Mouse (Mus musculus): ENCODE data around the gene P2ry2. TPM values are rescaled to one million over a fixed set of nuclear protein-coding genes. Genes with fewer than 3 reads are reported as not detected.

P2ry2 gene
- polyA plus RNA-seq, 1 experiment, result 0.82 TPM

DNA sequence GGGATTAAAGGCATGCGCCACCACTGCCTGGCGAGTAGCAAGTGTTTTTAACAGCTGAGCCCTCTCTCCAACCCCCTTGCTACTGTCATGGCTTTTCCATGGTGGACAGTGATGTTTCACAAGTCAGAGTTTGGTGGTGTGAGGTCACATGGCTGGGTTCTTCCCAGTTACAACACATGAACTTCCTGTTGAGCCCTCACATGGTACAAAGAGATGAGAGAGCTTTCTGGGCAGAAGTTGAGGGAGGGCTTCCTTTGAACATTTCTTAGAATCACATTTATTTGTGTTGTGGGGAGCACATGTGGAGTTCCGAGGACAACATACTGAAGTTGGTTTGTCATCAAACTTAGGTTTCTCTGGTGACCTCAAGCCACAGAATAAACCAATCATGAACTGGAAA, 20.7 kb downstream of the P2ry2 start:
- TF ChIP-seq CTCF (IDR thresholded peaks at IDR 0.05; ENCODE audit: control insufficient read depth, insufficient read depth, low read length), result no peak
- peak overlapping the region; percentile 41; the same call in 1 of the 2 replicates for H3K27ac ChIP-seq (ENCODE audit: control insufficient read depth, insufficient read depth, low read depth, low read length, poor library complexity)
- H3K4me1 ChIP-seq (ENCODE audit: control insufficient read depth, insufficient read depth, low read length), result peaks cover 5% of the 10 kb centered on the region
- no peak overlapping the region for H3K4me3 ChIP-seq (replicated peaks; ENCODE audit: control insufficient read depth, low read depth, low read length)
- WGBS, result 45% methylated on average over 3 of the region's 3 CpGs

DNA sequence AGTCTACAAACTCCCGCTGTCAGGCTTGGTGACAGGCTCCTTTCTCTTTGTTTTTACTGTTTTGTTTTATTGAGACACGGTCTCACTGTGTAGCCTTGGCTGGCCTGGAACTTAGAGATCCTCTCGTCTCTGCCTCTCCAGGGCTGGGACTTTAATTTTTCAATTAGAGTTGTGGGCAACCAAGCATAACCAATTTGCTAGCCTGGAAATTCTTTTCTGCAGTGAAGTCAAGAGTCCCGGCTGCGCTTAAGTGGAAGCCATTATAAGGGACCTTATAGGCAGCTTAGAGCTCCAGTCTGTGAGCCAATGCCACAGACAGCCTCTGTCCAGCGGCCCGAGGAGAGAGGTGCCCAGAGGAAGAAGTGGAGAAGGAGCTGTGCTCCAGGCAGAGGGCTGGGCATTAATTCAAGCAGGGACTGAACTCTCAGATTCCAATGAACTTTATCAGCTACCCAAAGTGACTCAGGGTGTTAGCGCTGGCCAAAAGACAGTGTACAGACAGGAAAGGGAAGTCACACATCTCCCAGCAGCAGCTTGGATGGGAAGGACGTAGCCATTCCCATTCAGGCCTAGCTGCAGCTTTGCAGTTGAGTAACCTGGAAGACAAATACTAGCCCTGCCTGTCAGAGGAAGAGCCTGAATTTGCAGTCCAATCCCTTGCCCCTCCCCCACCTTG, 21.9 kb downstream of the P2ry2 start:
- peaks cover 5% of the 10 kb centered on the region for H3K4me1 ChIP-seq (ENCODE audit: control insufficient read depth, insufficient read depth, low read length)
- H3K27ac ChIP-seq (ENCODE audit: control insufficient read depth, insufficient read depth, low read depth, low read length, poor library complexity), result no peak overlapping the region
- TF ChIP-seq CTCF (IDR thresholded peaks at IDR 0.05; ENCODE audit: control insufficient read depth, insufficient read depth, low read length) (no peak), POLR2A (IDR thresholded peaks at IDR 0.05; ENCODE audit: borderline replicate concordance, control insufficient read depth, low read depth, low read length) (no peak)
- WGBS, result 53% methylated on average over 9 of the region's 9 CpGs
- H3K4me3 ChIP-seq (replicated peaks; ENCODE audit: control insufficient read depth, low read depth, low read length), result no peak overlapping the region

DNA sequence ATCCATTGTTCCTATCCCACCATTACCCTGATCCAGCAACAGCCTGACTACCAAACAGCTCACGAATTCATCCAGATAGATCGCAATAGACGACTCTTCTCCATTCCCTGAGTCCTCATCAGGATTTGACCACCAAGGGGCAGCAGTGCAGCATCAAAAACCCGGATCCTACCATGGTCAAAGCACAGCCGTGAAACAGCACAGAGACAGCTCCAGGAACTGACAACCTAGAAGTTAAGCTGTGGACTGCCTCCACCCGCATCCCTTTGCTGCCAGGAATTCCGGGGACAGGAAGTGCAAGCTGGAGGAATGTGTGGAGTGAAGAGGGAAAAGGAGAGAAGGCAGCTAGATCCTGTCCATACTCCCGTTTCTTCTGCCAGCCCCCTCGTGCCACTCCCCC, 24.6 kb downstream of the P2ry2 start:
- TF ChIP-seq CTCF (IDR thresholded peaks at IDR 0.05; ENCODE audit: control insufficient read depth, insufficient read depth, low read length) (peak; percentile 72), POLR2A (IDR thresholded peaks at IDR 0.05; ENCODE audit: borderline replicate concordance, control insufficient read depth, low read depth, low read length) (no peak)
- WGBS, result 21% methylated on average over 9 of the region's 9 CpGs
- H3K27ac ChIP-seq (ENCODE audit: control insufficient read depth, insufficient read depth, low read depth, low read length, poor library complexity), result no peak overlapping the region
- H3K4me3 ChIP-seq (replicated peaks; ENCODE audit: control insufficient read depth, low read depth, low read length), result no peak overlapping the region
- peaks cover 5% of the 10 kb centered on the region for H3K4me1 ChIP-seq (ENCODE audit: control insufficient read depth, insufficient read depth, low read length)

DNA sequence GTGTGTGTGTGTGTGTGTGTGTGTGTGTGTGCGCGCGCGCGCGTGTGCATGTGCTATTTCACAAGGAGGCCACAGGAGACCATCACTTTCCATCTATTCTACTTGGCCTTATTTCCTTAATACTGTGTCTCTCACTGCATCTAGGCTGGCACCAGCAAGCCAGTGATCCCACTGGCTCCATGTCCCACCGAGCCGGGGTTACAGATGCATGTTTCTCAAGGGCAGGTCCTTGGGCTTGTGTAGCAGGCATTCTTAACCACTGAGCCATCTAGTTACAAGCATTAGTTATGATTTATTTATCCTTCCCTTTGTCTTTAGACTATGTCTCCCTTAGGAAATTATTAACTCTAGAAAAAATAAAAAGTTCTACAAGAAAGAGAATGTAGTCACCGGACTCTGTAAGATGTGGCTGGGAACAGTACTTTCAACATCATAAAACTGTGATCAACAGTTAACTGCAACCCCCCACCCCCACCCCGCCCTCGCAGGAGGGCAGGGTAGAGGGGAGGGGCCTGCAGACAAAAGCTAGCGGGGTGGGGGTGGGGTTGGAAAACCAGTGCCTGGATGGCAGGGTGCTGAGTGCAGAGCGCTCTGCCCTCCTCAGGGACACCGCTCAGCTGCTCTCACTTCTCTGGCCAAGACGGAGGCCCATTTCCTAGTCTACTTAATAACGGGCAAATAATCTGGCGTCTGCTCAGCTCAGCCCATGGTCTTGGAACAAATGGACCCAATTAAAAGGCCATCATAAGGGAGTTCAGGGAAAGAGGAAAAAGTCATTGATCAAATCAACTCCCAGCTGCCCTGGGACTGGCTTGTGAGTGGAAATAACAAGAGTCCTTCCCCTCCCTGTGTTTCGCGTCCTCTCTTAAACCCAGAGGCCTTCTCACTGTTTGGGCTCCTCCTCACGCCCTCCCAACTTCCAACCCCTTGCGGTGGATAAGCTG, 27.9 kb downstream of the P2ry2 start:
- 63% methylated on average over 21 of the region's 21 CpGs for WGBS
- no peak overlapping the region for H3K27ac ChIP-seq (ENCODE audit: control insufficient read depth, insufficient read depth, low read depth, low read length, poor library complexity)
- H3K4me1 ChIP-seq (ENCODE audit: control insufficient read depth, insufficient read depth, low read length), result no peaks in the 10 kb centered on the region; the same call in 1 of the 2 replicates
- no peak overlapping the region for H3K4me3 ChIP-seq (replicated peaks; ENCODE audit: control insufficient read depth, low read depth, low read length)
- TF ChIP-seq POLR2A (IDR thresholded peaks at IDR 0.05; ENCODE audit: borderline replicate concordance, control insufficient read depth, low read depth, low read length) (no peak), CTCF (IDR thresholded peaks at IDR 0.05; ENCODE audit: control insufficient read depth, insufficient read depth, low read length) (no peak)

DNA sequence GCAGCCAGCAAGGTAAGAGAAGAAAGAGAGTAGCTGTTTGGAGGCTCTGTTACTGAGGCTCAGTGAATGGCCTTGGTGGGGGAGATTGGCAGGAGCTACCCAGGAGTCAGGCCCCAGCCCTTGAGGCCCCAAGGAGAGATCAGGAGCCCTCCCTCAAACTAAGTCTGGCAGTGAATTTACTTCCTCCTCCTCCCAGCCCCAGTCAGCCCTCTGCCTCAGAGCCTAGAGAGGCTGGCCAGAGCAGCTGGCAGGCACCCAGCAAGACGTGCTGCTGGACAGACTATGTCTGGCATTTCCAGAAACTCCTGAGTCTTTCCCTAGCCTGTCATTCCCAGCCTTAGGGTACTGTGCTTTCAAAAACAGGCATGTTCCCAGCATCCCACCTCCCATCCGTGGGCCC, 33.5 kb downstream of the P2ry2 start:
- H3K4me1 ChIP-seq (ENCODE audit: control insufficient read depth, insufficient read depth, low read length), result no peaks in the 10 kb centered on the region; the same call in 1 of the 2 replicates
- no peak overlapping the region for H3K27ac ChIP-seq (ENCODE audit: control insufficient read depth, insufficient read depth, low read depth, low read length, poor library complexity)
- H3K4me3 ChIP-seq (replicated peaks; ENCODE audit: control insufficient read depth, low read depth, low read length), result no peak overlapping the region
- 38% methylated on average over 2 of the region's 2 CpGs for WGBS
- no peak for TF ChIP-seq CTCF (IDR thresholded peaks at IDR 0.05; ENCODE audit: control insufficient read depth, insufficient read depth, low read length)
- TF ChIP-seq POLR2A (IDR thresholded peaks at IDR 0.05; ENCODE audit: borderline replicate concordance, control insufficient read depth, low read depth, low read length), result no peak

DNA sequence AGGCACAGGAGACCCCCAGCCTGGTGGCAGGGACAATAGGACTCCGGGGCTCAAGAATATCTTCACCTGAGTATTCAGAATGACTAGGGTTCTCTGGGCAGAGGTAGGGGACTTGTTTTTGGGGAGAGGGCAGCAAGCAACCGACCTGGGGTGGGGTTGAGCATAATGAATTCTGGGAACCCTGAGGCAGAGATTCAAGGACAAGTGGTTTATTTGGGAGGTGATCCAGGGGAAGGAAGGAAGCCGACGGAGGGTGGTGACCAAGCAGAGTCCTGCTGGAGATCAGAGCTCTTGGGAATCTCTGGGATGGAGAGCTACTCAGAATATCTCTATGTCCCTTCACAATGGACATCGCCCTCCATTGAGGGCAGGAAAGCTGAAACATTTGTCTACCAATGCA, 34.5 kb downstream of the P2ry2 start:
- no peaks in the 10 kb centered on the region; the same call in 1 of the 2 replicates for H3K4me1 ChIP-seq (ENCODE audit: control insufficient read depth, insufficient read depth, low read length)
- WGBS, result 82% methylated on average over 5 of the region's 5 CpGs
- H3K27ac ChIP-seq (ENCODE audit: control insufficient read depth, insufficient read depth, low read depth, low read length, poor library complexity), result no peak overlapping the region
- TF ChIP-seq CTCF (IDR thresholded peaks at IDR 0.05; ENCODE audit: control insufficient read depth, insufficient read depth, low read length), result no peak
- TF ChIP-seq POLR2A (IDR thresholded peaks at IDR 0.05; ENCODE audit: borderline replicate concordance, control insufficient read depth, low read depth, low read length), result no peak
- no peak overlapping the region for H3K4me3 ChIP-seq (replicated peaks; ENCODE audit: control insufficient read depth, low read depth, low read length)

DNA sequence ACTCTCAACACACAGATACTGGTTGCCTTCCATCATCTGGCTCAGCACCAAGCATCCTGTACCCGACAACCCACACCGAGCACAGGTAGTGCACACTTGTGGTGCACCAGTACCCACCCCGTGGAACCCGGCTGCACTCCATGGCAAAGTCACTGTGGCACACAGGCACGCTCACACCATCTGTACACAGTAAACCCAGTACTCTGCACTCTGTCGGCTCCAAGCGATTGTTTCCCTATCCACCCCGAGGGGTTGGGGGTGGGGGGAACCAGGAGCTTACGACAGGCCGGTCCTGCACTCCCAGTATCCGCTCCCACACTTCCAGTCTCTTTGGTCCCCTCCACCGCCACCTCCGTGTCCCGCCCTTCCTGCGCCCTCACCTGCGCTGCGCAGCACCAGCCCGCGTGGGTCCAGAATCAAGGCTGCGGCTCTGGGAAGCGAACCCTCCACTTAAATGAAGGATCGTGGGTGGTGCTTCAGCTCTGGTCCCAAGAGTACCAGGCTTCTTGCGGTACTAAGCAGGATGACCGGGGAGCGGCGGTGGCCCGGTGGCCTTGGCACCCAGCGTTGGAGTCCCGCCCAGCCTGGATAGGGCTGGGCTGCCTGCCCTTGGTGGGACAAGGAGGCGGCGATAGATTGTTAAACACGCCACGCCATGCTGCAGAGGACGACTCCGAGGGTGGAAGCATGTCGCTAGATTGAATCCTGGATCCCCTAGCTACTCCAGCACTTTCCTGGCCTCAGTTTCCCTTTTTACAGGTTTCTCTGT, 38.3 kb downstream of the P2ry2 start, which contains the start of gene P2ry6:
TSS of gene P2ry6 (minus strand) at position 515 of the 769 bp plus-strand sequence.
- no peak within 1 kb of the TSS for H3K4me3 ChIP-seq (replicated peaks; ENCODE audit: control insufficient read depth, low read depth, low read length)
- H3K27ac ChIP-seq (ENCODE audit: control insufficient read depth, insufficient read depth, low read depth, low read length, poor library complexity), result no peak within 1 kb of the TSS
- 19% methylated on average over 36 of the region's 36 CpGs for WGBS
- H3K4me1 ChIP-seq (ENCODE audit: control insufficient read depth, insufficient read depth, low read length), result no peaks in the 10 kb centered on the region
- TF ChIP-seq POLR2A (IDR thresholded peaks at IDR 0.05; ENCODE audit: borderline replicate concordance, control insufficient read depth, low read depth, low read length), result no peak
- no peak for TF ChIP-seq CTCF (IDR thresholded peaks at IDR 0.05; ENCODE audit: control insufficient read depth, insufficient read depth, low read length)

DNA sequence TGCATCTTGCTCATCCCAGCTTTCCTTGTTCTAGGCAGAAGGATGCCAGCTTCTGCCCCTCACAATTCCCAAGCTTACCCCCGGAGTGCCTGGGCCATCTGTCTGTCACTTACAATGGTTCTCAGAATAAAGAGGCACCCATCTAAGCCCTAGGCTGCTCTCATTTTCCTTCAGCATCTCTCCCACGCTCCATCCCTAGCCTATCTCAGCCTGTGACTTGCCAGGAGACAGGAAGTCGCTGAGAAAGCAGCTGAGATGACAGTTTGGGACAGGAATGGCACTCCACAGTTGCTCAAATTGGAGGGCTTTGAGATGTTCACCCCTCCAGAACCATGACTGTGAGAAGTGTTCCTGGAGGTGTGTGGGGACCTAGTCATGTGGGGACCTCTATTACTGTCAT, 39.8 kb downstream of the P2ry2 start:
- WGBS, result 66% methylated on average over 3 of the region's 3 CpGs
- no peak for TF ChIP-seq CTCF (IDR thresholded peaks at IDR 0.05; ENCODE audit: control insufficient read depth, insufficient read depth, low read length)
- no peak for TF ChIP-seq POLR2A (IDR thresholded peaks at IDR 0.05; ENCODE audit: borderline replicate concordance, control insufficient read depth, low read depth, low read length)

More for the DNA sequence above, 39.8 kb downstream of the P2ry2 start:
- Histone ChIP-seq H3K27ac (ENCODE audit: control insufficient read depth, insufficient read depth, low read depth, low read length, poor library complexity) (no peak overlapping the region), H3K4me3 (replicated peaks; ENCODE audit: control insufficient read depth, low read depth, low read length) (no peak overlapping the region), H3K4me1 (ENCODE audit: control insufficient read depth, insufficient read depth, low read length) (no peaks in the 10 kb centered on the region)
